Mouse (Mus musculus) MEL (cell line): ENCODE results near the gene AC124108.1. TPM values are rescaled to one million over a fixed set of nuclear protein-coding genes. Genes with fewer than 3 reads are reported as not detected.

Experiments used
- DNase-seq: peaks from one replicate; pipeline ENCODE4 v3.0.0; 2011; ENCODE audit warnings: low read depth, low spot score
- H3K27ac ChIP-seq: 2 replicates; pipeline ENCODE4 v1.5.1; 2012; ENCODE audit warnings: low read depth, mild to moderate bottlenecking, control low read depth, low read length, moderate library complexity; ENCODE audit not compliant: control insufficient read depth
- H3K27me3 ChIP-seq, 2 experiments: fragments of 150-350 bp in 1 of 2; sonication (generic) in 1 of 2; 2 replicates each; pipeline ENCODE4 v1.6.1; 2012; ENCODE audit warnings: low read length in 2 of 2, mild to moderate bottlenecking in 2 of 2, improper control_type of control experiment in 1 of 2, moderate library complexity in 1 of 2; ENCODE audit not compliant: insufficient read depth in 2 of 2, control insufficient read depth in 1 of 2
- H3K36me3 ChIP-seq, 2 experiments: 2 replicates each; pipeline ENCODE4 v1.6.1; 2012 to 2014; ENCODE audit warnings: low read length in 2 of 2, improper control_type of control experiment in 1 of 2, inconsistent platforms in 1 of 2, mild to moderate bottlenecking in 1 of 2; ENCODE audit not compliant: insufficient read depth in 2 of 2, control insufficient read depth in 1 of 2
- H3K4me1 ChIP-seq, 2 experiments: fragments of 150-350 bp in 1 of 2; sonication (generic) in 1 of 2; 2 replicates each; pipeline ENCODE4 v1.6.1; 2012; ENCODE audit warnings: low read length in 2 of 2, improper control_type of control experiment in 1 of 2, mild to moderate bottlenecking in 1 of 2; ENCODE audit not compliant: insufficient read depth in 2 of 2, control insufficient read depth in 1 of 2
- H3K4me3 ChIP-seq, 2 experiments: fragments of 150-350 bp in 1 of 2; sonication (generic) in 1 of 2; 2 replicates each; pipeline ENCODE4 v1.5.1; 2012; ENCODE audit warnings: low read depth in 2 of 2, low read length in 2 of 2, mild to moderate bottlenecking in 2 of 2, moderate library complexity in 2 of 2, control low read depth in 1 of 2, improper control_type of control experiment in 1 of 2; ENCODE audit not compliant: control insufficient read depth in 1 of 2, insufficient read depth in 1 of 2
- H3K79me2 ChIP-seq: 2 replicates; pipeline ENCODE4 v1.6.1; 2012; ENCODE audit warnings: mild to moderate bottlenecking, low read length, moderate library complexity; ENCODE audit not compliant: control insufficient read depth, poor library complexity, insufficient read depth
- H3K9ac ChIP-seq: 2 replicates; pipeline ENCODE4 v1.6.1; 2012; ENCODE audit warnings: low read depth, mild to moderate bottlenecking, control low read depth, low read length, moderate library complexity; ENCODE audit not compliant: control insufficient read depth, poor library complexity, severe bottlenecking
- H3K9me3 ChIP-seq: fragments of 150-350 bp; sonication (generic); replicated peaks from 2 replicates; pipeline ENCODE4 v1.6.1; 2012; ENCODE audit warnings: mild to moderate bottlenecking, low read length, improper control_type of control experiment, moderate library complexity; ENCODE audit not compliant: insufficient read depth
- CHD1 ChIP-seq: IDR thresholded peaks from 2 replicates; pipeline ENCODE4 v1.6.1; 2012; ENCODE audit warnings: low read depth, mild to moderate bottlenecking, inconsistent platforms, low read length, improper control_type of control experiment
- CHD2 ChIP-seq: IDR thresholded peaks from 2 replicates; pipeline ENCODE4 v1.6.1; 2011; ENCODE audit warnings: low read length, improper control_type of control experiment
- CTCF ChIP-seq, 3 experiments: IDR thresholded peaks in 2 of 3; conservative IDR thresholded peaks in 1 of 3; 2 replicates each; pipeline ENCODE4 v1.5.1; 2011 to 2012; ENCODE audit warnings: low read length in 3 of 3, low read depth in 2 of 3, mild to moderate bottlenecking in 2 of 3, improper control_type of control experiment in 1 of 3, inconsistent platforms in 1 of 3, mixed read lengths in 1 of 3, moderate library complexity in 1 of 3; ENCODE audit not compliant: control insufficient read depth in 1 of 3, insufficient read depth in 1 of 3, poor library complexity in 1 of 3, severe bottlenecking in 1 of 3
- EP300 ChIP-seq, 2 experiments: IDR thresholded peaks; 2 replicates each; pipeline ENCODE4 v1.6.1; 2011; ENCODE audit warnings: improper control_type of control experiment in 2 of 2, low read length in 2 of 2, low read depth in 1 of 2, mild to moderate bottlenecking in 1 of 2
- ETS1 ChIP-seq: IDR thresholded peaks from 2 replicates; pipeline ENCODE4 v1.6.1; 2012; ENCODE audit warnings: low read depth, mild to moderate bottlenecking, inconsistent platforms, low read length, improper control_type of control experiment, moderate library complexity
- JUND ChIP-seq: IDR thresholded peaks from 2 replicates; pipeline ENCODE4 v1.6.1; 2011; ENCODE audit warnings: low read depth, mild to moderate bottlenecking, improper control_type of control experiment, low read length
- MAFK ChIP-seq: IDR thresholded peaks from 2 replicates; pipeline ENCODE4 v1.6.1; 2011; ENCODE audit warnings: low read depth, mild to moderate bottlenecking, low read length, improper control_type of control experiment, borderline replicate concordance
- MEF2A ChIP-seq: IDR thresholded peaks from 2 replicates; pipeline ENCODE4 v1.6.1; 2014; ENCODE audit warnings: low read depth, mild to moderate bottlenecking, inconsistent platforms, low read length, improper control_type of control experiment; ENCODE audit not compliant: poor library complexity, insufficient replicate concordance, severe bottlenecking; ENCODE audit errors: extremely low read depth
- MXI1 ChIP-seq: IDR thresholded peaks from 2 replicates; pipeline ENCODE4 v1.6.1; 2011; ENCODE audit warnings: mild to moderate bottlenecking, low read depth, low read length, improper control_type of control experiment
- MYB ChIP-seq: IDR thresholded peaks from 2 replicates; pipeline ENCODE4 v1.6.1; 2011; ENCODE audit warnings: mild to moderate bottlenecking, low read depth, low read length, improper control_type of control experiment
- MYC ChIP-seq: IDR thresholded peaks from 2 replicates; pipeline ENCODE4 v1.6.1; 2011; ENCODE audit warnings: low read depth, mild to moderate bottlenecking, low read length, improper control_type of control experiment, moderate library complexity
- NELFE ChIP-seq: IDR thresholded peaks from 2 replicates; pipeline ENCODE4 v1.6.1; 2011; ENCODE audit warnings: low read depth, low read length, improper control_type of control experiment
- NRF1 ChIP-seq: IDR thresholded peaks from 2 replicates; pipeline ENCODE4 v1.6.1; 2014; ENCODE audit warnings: low read depth, mild to moderate bottlenecking, inconsistent platforms, low read length, improper control_type of control experiment, moderate library complexity; ENCODE audit not compliant: poor library complexity, insufficient read depth, severe bottlenecking
- POLR2A ChIP-seq, 2 experiments: IDR thresholded peaks; 2 replicates each; pipeline ENCODE4 v1.6.1; 2011 to 2012; ENCODE audit warnings: low read length in 2 of 2, mild to moderate bottlenecking in 2 of 2, control low read depth in 1 of 2, improper control_type of control experiment in 1 of 2, low read depth in 1 of 2, moderate library complexity in 1 of 2; ENCODE audit not compliant: control insufficient read depth in 1 of 2, insufficient read depth in 1 of 2, poor library complexity in 1 of 2
- POLR2AphosphoS2 ChIP-seq: IDR thresholded peaks from 2 replicates; pipeline ENCODE4 v1.6.1; 2011; ENCODE audit warnings: low read length, improper control_type of control experiment
- POLR2AphosphoS5 ChIP-seq: IDR thresholded peaks from 2 replicates; pipeline ENCODE4 v1.6.1; 2012; ENCODE audit warnings: low read depth, borderline replicate concordance, mild to moderate bottlenecking, inconsistent platforms, low read length, moderate library complexity, mixed read lengths
- RAD21 ChIP-seq: IDR thresholded peaks from 2 replicates; pipeline ENCODE4 v1.6.1; 2011; ENCODE audit warnings: mild to moderate bottlenecking, low read depth, low read length, improper control_type of control experiment
- SMC3 ChIP-seq: IDR thresholded peaks from 2 replicates; pipeline ENCODE4 v1.6.1; 2011; ENCODE audit warnings: low read depth, low read length, improper control_type of control experiment
- TCF12 ChIP-seq: IDR thresholded peaks from 2 replicates; pipeline ENCODE4 v1.6.1; 2014; ENCODE audit warnings: low read depth, mild to moderate bottlenecking, inconsistent platforms, low read length, improper control_type of control experiment, moderate library complexity
- UBTF ChIP-seq: IDR thresholded peaks from 2 replicates; pipeline ENCODE4 v1.6.1; 2012; ENCODE audit warnings: low read depth, mild to moderate bottlenecking, inconsistent platforms, low read length, improper control_type of control experiment, moderate library complexity, borderline replicate concordance; ENCODE audit not compliant: insufficient read depth
- USF1 ChIP-seq: IDR thresholded peaks from 2 replicates; pipeline ENCODE4 v1.6.1; 2014; ENCODE audit warnings: low read depth, mild to moderate bottlenecking, inconsistent platforms, low read length, improper control_type of control experiment, moderate library complexity
- USF2 ChIP-seq, 2 experiments: IDR thresholded peaks; 2 replicates each; pipeline ENCODE4 v1.6.1; 2011 to 2012; ENCODE audit warnings: improper control_type of control experiment in 2 of 2, low read length in 2 of 2, borderline replicate concordance in 1 of 2, inconsistent platforms in 1 of 2, low read depth in 1 of 2, mild to moderate bottlenecking in 1 of 2; ENCODE audit not compliant: insufficient read depth in 1 of 2
- ZKSCAN1 ChIP-seq: IDR thresholded peaks from 2 replicates; pipeline ENCODE4 v1.6.1; 2012; ENCODE audit warnings: low read depth, mild to moderate bottlenecking, inconsistent platforms, low read length, improper control_type of control experiment, moderate library complexity
- ZMIZ1 ChIP-seq: IDR thresholded peaks from 2 replicates; pipeline ENCODE4 v1.6.1; 2012; ENCODE audit warnings: low read depth, mild to moderate bottlenecking, inconsistent platforms, low read length, improper control_type of control experiment, moderate library complexity
- polyA plus RNA-seq, 2 experiments: library from polyadenylated mRNA; stranded (reverse) in 1 of 2; unstranded in 1 of 2; fragments of >175 nt in 1 of 2; fragments of >200 nt in 1 of 2; gene quantifications; 2 replicates each; pipeline versions ENCODE4 v1.2.1 to v1.2.4; 2012; ENCODE audit warnings: low replicate concordance in 2 of 2, low read depth in 1 of 2; ENCODE audit not compliant: insufficient read length in 2 of 2, insufficient read depth in 1 of 2, missing spikeins in 1 of 2
- total RNA-seq: library from RNA; depleted of rRNA; stranded (reverse); fragments of 300-350 nt; gene quantifications from 2 replicates; pipeline ENCODE4 v1.2.3, GENCODE M21; 2012

Gene AC124108.1
- total and polyA plus RNA-seq, 3 experiments: not detected

DNA sequence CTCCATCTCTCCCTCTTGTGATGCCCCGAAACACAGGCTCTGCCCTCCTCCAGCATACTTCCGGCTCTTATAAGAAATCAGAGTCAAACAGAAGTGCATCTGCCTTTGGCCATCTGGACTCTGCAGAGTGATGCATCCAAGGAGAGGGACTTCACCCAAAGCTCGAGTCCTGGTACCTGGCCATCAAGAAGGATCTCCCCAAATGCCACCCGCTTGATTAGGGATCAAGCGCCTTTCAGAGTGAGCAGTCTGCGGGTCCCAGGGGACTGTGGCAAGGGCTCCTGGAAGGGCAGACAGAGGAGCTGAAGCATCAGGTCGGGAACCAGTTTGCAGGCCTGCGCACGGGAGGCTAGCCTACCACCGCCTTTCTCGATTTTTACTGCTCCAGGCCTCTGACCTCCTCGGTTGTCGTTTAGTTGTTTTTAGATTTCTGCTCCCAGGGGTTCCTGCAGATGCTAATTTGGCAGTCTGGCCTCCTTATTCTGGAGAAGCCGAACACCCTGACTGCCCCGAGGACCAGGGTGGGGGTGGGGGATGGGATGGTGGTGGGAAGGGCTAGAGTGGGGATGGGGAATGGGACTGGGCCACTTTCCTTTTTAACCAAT is 38.1 kb upstream of the AC124108.1 start:
- Histone ChIP-seq H3K79me2 (no peaks in the 10 kb centered on the region), H3K4me1 (peaks cover 0 to 4% of the 10 kb centered on the region in 2 experiments; a peak in 1 of 4 replicates), H3K36me3 (no peaks in the 10 kb centered on the region; a peak in 2 of 4 replicates), H3K27ac (no peak overlapping the region), H3K4me3 (no peak overlapping the region), H3K9ac (no peak overlapping the region), H3K27me3 (peaks cover 0 to under 1% of the 10 kb centered on the region in 2 experiments; a peak in 2 of 4 replicates), H3K9me3 (no peaks in the 10 kb centered on the region)
- no peak for DNase-seq
- TF ChIP-seq NRF1 (no peak), MYB (no peak), SMC3 (no peak), JUND (no peak), TCF12 (no peak), NELFE (no peak), MXI1 (no peak), POLR2AphosphoS5 (no peak), CHD2 (no peak), UBTF (no peak), USF1 (no peak), MAFK (no peak), ETS1 (no peak), RAD21 (no peak), MEF2A (no peak), EP300 (IDR thresholded peaks at IDR 0.05; ENCODE audit: low read depth in 1 of 2, low read length in 2 of 2) (no peak), MYC (no peak), ZMIZ1 (no peak)

DNA sequence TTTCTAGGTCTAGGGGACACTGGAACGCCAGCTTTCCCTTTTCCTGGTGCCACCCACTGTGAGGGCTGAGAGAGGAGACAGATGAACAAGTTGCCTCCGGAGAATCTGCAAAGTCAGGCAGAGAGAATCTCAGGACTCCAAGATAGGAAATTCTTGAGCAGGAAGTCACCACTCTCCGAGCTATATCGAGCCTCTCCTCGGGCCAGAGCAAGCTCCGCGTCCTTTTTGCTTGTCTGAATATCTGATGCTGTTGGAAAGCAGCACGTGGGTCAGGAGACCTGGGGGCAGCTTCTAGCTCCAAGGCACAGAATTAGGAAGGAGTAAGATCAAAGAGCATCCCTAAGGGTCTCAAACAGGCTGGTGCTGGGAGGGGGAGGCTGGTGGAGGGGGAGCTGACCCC is 37.6 kb upstream of the AC124108.1 start:
- Histone ChIP-seq H3K9ac (no peak overlapping the region), H3K9me3 (no peaks in the 10 kb centered on the region), H3K36me3 (no peaks in the 10 kb centered on the region; a peak in 2 of 4 replicates), H3K4me3 (no peak overlapping the region), H3K27ac (no peak overlapping the region), H3K79me2 (no peaks in the 10 kb centered on the region), H3K4me1 (peaks cover 0 to 4% of the 10 kb centered on the region in 2 experiments; a peak in 1 of 4 replicates), H3K27me3 (peaks cover 2 to 3% of the 10 kb centered on the region in 2 experiments; a peak in 2 of 4 replicates)
- TF ChIP-seq MXI1: no peak
- no peak for TF ChIP-seq CHD1
- TF ChIP-seq ZKSCAN1: no peak
- TF ChIP-seq JUND: no peak
- TF ChIP-seq MYC: no peak
- TF ChIP-seq NELFE: no peak
- no peak for TF ChIP-seq TCF12
- TF ChIP-seq USF2 (IDR thresholded peaks at IDR 0.05; ENCODE audit: borderline replicate concordance in 1 of 2, insufficient read depth in 1 of 2, low read depth in 1 of 2, low read length in 2 of 2): no peak
- no peak for TF ChIP-seq CTCF (IDR thresholded peaks at IDR 0.05 in 2 of 3, conservative IDR thresholded peaks at IDR 0.05 in 1 of 3; ENCODE audit: control insufficient read depth in 1 of 3, insufficient read depth in 1 of 3, low read depth in 2 of 3, low read length in 3 of 3, poor library complexity in 1 of 3, severe bottlenecking in 1 of 3)
- TF ChIP-seq UBTF: no peak
- TF ChIP-seq POLR2AphosphoS2: no peak
- no peak for TF ChIP-seq ZMIZ1
- TF ChIP-seq POLR2A (IDR thresholded peaks at IDR 0.05; ENCODE audit: control insufficient read depth in 1 of 2, insufficient read depth in 1 of 2, low read depth in 1 of 2, low read length in 2 of 2, poor library complexity in 1 of 2): no peak
- DNase-seq: no peak
